Mouse (Mus musculus) lung, embryonic 14.5 days (tissue): ENCODE results near the gene Pgam2. TPM values are rescaled to one million over a fixed set of nuclear protein-coding genes. Genes with fewer than 3 reads are reported as not detected.
A peak's percentile ranks its signal among the peaks of the same experiment; 100 is the strongest.
"Not testable (repeated sequence)": the region's sequence is repeated elsewhere in the genome, so short reads cannot be mapped to it uniquely, and the experiment has no call there.

ENCODE experiments used
- ATAC-seq: fragments of 200-750 bp; cut with Nextera tagmentation; 2 replicates; pipeline ENCODE4 v1.8.0; 2017; ENCODE audit warnings: mild to moderate bottlenecking, moderate TSS enrichment, moderate library complexity; ENCODE audit not compliant: insufficient read depth
- DNase-seq: peaks from one replicate; pipeline ENCODE4 v3.0.0-alpha.2; 2015
- H3K27ac ChIP-seq: fragments of 300-500 bp; sonication (generic); 2 replicates; pipeline ENCODE4 v1.5.1; 2014; ENCODE audit warnings: low read depth, mild to moderate bottlenecking, moderate library complexity
- H3K27me3 ChIP-seq: fragments of 300-500 bp; sonication (generic); 2 replicates; pipeline ENCODE4 v1.6.1; 2014; ENCODE audit warnings: low read length, control low read depth; ENCODE audit not compliant: insufficient read depth
- H3K36me3 ChIP-seq: fragments of 300-500 bp; sonication (generic); 2 replicates; pipeline ENCODE4 v1.6.1; 2014; ENCODE audit warnings: control low read depth; ENCODE audit not compliant: insufficient read depth
- H3K4me1 ChIP-seq: fragments of 300-500 bp; sonication (generic); 2 replicates; pipeline ENCODE4 v1.6.1; 2014; ENCODE audit warnings: antibody characterized with exemption, control low read depth; ENCODE audit not compliant: insufficient read depth
- H3K4me2 ChIP-seq: fragments of 300-500 bp; sonication (generic); 2 replicates; pipeline ENCODE4 v1.6.1; 2014; ENCODE audit warnings: mild to moderate bottlenecking
- H3K4me3 ChIP-seq: fragments of 300-500 bp; sonication (generic); 2 replicates; pipeline ENCODE4 v1.5.1; 2014; ENCODE audit warnings: low read depth, low read length
- H3K9ac ChIP-seq: fragments of 300-500 bp; sonication (generic); 2 replicates; pipeline ENCODE4 v1.6.1; 2014
- H3K9me3 ChIP-seq: fragments of 300-500 bp; sonication (generic); 2 replicates; pipeline ENCODE4 v1.6.1; 2016; ENCODE audit warnings: low read depth, low read length, control low read depth
- CTCF ChIP-seq: IDR thresholded peaks from 2 replicates; pipeline ENCODE4 v1.5.1; 2016; ENCODE audit warnings: antibody characterized with exemption, low read depth
- WGBS: fragments of 180-500 bp; shearing (Covaris S2); extraction: QIAGEN DNeasy Blood & Tissue Kit; methylation state at CpG from one replicate; pipeline ENCODE4 v1.1.7; 2014; 5-methylcytosine and 5-hydroxymethylcytosine counted together
- polyA plus RNA-seq: library from polyadenylated mRNA; unstranded; fragments of >200 nt; fragmentation: Nextera tagmentation; extraction: Ambion mirVana; gene quantifications from 2 replicates; pipeline ENCODE4 v1.2.1, GENCODE M21; 2014

The Pgam2 gene
- polyA plus RNA-seq, 1 experiment from 2014 or later: 1.6 TPM

GRCm38 (mm10) chr11:5829327-5829726, 25.8 kb upstream of the Pgam2 start:
- ATAC-seq (no peak), DNase-seq (no peak)
- no peak for TF ChIP-seq CTCF
- Histone ChIP-seq H3K4me3 (no peak overlapping the region), H3K9ac (no peak overlapping the region), H3K4me2 (no peak overlapping the region), H3K9me3 (no peaks in the 10 kb centered on the region), H3K27ac (no peak overlapping the region), H3K36me3 (peaks cover 37% of the 10 kb centered on the region), H3K27me3 (no peaks in the 10 kb centered on the region), H3K4me1 (no peaks in the 10 kb centered on the region)
- 88% methylated on average over 12 of the region's 12 CpGs for whole genome bisulfite sequencing

- Histone ChIP-seq H3K9me3 (no peaks in the 10 kb centered on the region), H3K27me3 (no peaks in the 10 kb centered on the region), H3K4me3 (no peak overlapping the region), H3K36me3 (peaks cover 31% of the 10 kb centered on the region), H3K4me1 (no peaks in the 10 kb centered on the region), H3K27ac (no peak overlapping the region), H3K4me2 (no peak overlapping the region), H3K9ac (no peak overlapping the region; the same call in 1 of the 2 replicates)
- no peak for ATAC-seq
- no peak for TF ChIP-seq CTCF
- DNase-seq: no peak
- WGBS: 77% methylated on average over 11 of the region's 11 CpGs
These were observed 25.1 kb upstream of the Pgam2 start for GRCm38 (mm10) chr11:5828509-5829191.

DNA sequence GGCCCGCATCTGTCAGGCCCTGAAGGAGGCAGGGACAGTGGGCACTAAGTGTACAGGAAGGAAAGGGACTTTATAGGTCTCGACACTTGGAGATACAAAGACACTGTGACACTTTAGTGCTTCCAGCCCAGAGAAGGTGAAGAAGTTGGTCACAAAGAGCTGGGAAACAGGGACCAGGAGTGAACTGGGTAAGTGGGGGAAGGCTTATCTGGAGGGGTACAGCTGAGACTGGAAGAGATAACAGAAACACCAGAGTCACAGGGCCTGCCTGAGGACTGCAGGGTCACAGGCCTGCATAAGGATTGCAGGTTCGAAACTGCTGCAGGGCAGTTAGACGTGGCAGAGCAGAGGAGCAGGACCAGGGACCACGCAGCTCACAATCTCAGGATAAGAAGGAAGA, 24.4 kb upstream of the Pgam2 start:
- no peak for TF ChIP-seq CTCF
- Histone ChIP-seq H3K9me3 (no peaks in the 10 kb centered on the region), H3K27me3 (no peaks in the 10 kb centered on the region), H3K36me3 (peaks cover 29% of the 10 kb centered on the region), H3K4me1 (no peaks in the 10 kb centered on the region), H3K9ac (peak overlapping the region; percentile 3; the same call in 1 of the 2 replicates), H3K27ac (no peak overlapping the region), H3K4me2 (no peak overlapping the region), H3K4me3 (no peak overlapping the region)
- no peak for ATAC-seq
- no peak for DNase-seq
- 84% methylated on average over 5 of the region's 5 CpGs for WGBS

DNA sequence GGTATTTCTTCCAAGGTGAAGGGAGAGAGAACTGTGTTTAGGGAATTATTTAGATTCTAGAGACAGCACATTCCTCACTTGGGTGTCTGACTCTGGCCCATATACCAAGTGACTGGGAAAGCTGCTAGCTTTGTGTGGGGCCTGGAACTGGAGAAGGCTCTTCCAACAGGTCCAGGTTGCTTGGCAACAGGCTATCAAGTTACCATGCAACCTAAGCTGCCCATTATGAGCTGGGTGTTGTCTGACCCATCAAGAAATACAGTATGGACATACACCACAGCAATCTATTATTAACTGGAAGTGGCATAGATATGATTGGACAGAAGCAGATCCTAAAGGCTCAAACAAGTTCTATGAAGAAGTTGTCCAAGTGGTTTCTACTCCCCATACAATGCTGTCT, 21.9 kb upstream of the Pgam2 start:
- TF ChIP-seq CTCF: no peak
- ATAC-seq (no peak), DNase-seq (no peak)
- no peaks in the 10 kb centered on the region for H3K27me3 ChIP-seq
- no peaks in the 10 kb centered on the region for H3K4me1 ChIP-seq
- no peak overlapping the region for H3K4me3 ChIP-seq
- no peak overlapping the region for H3K27ac ChIP-seq
- no peaks in the 10 kb centered on the region for H3K9me3 ChIP-seq
- H3K9ac ChIP-seq: no peak overlapping the region
- peaks cover 18% of the 10 kb centered on the region for H3K36me3 ChIP-seq
- no peak overlapping the region for H3K4me2 ChIP-seq

GRCm38 (mm10) chr11:5819223-5819622, 15.7 kb upstream of the Pgam2 start:
- no peak overlapping the region for H3K9ac ChIP-seq
- H3K27ac ChIP-seq: no peak overlapping the region
- no peaks in the 10 kb centered on the region for H3K4me1 ChIP-seq
- H3K27me3 ChIP-seq: no peaks in the 10 kb centered on the region
- H3K4me2 ChIP-seq: no peak overlapping the region
- H3K9me3 ChIP-seq: no peaks in the 10 kb centered on the region
- 60% methylated on average over 2 of the region's 2 CpGs for WGBS
- TF ChIP-seq CTCF: no peak
- no peaks in the 10 kb centered on the region for H3K36me3 ChIP-seq
- no peak overlapping the region for H3K4me3 ChIP-seq
- no peak for ATAC-seq
- no peak for DNase-seq

DNA sequence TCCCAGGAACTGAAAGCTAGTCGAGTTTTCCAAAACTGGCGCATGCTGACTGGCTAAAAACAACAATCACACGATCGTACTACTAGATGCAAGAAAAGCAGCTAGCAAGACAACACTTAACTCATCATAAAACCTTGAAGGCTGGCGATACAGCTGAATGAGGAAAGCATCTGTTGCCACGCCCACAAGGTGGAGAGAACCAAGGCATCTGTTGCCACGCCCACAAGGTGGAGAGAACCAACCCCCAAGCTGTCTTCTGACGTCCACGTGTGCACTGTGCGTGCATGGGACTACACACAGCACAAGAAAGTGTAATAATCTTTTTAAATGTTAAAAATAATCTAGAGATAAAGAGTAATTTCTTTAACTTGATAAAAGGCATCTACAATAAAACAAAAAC, 9.8 kb upstream of the Pgam2 start:
- DNase-seq (no peak), ATAC-seq (no peak)
- Histone ChIP-seq H3K4me3 (no peak overlapping the region), H3K9ac (no peak overlapping the region), H3K27ac (no peak overlapping the region), H3K9me3 (no peaks in the 10 kb centered on the region), H3K4me1 (no peaks in the 10 kb centered on the region), H3K27me3 (no peaks in the 10 kb centered on the region), H3K4me2 (no peak overlapping the region), H3K36me3 (no peaks in the 10 kb centered on the region)
- WGBS: 73% methylated on average over 10 of the region's 10 CpGs
- TF ChIP-seq CTCF: no peak

GRCm38 (mm10) chr11:5809487-5809886, 6.0 kb upstream of the Pgam2 start:
- not testable (repeated sequence) for H3K9me3 ChIP-seq, H3K36me3 ChIP-seq, ATAC-seq, H3K4me1 ChIP-seq, H3K27ac ChIP-seq, H3K4me3 ChIP-seq, DNase-seq, H3K4me2 ChIP-seq, H3K9ac ChIP-seq, H3K27me3 ChIP-seq
- 92% methylated on average over 4 of the region's 4 CpGs for WGBS

GRCm38 (mm10) chr11:5807956-5808355, 4.4 kb upstream of the Pgam2 start:
- TF ChIP-seq CTCF: no peak
- H3K4me3 ChIP-seq: no peak overlapping the region
- peaks cover 7% of the 10 kb centered on the region; the same call in 1 of the 2 replicates for H3K4me1 ChIP-seq
- H3K9me3 ChIP-seq: no peaks in the 10 kb centered on the region
- no peak overlapping the region for H3K27ac ChIP-seq
- DNase-seq (no peak), ATAC-seq (no peak)
- H3K4me2 ChIP-seq: no peak overlapping the region
- H3K36me3 ChIP-seq: no peaks in the 10 kb centered on the region
- WGBS: 83% methylated on average over 9 of the region's 9 CpGs
- H3K9ac ChIP-seq: no peak overlapping the region
- H3K27me3 ChIP-seq: no peaks in the 10 kb centered on the region
